Mouse (Mus musculus) bone marrow macrophage, adult 2 months (primary cell): ENCODE results near the gene Sh3bp1. TPM values are rescaled to one million over a fixed set of nuclear protein-coding genes. Genes with fewer than 3 reads are reported as not detected.

Source experiments
- H3K27ac ChIP-seq: 2 replicates; pipeline ENCODE4 v1.5.1; 2012; ENCODE audit warnings: low read depth, low read length; ENCODE audit not compliant: insufficient read depth
- H3K4me1 ChIP-seq: 2 replicates; pipeline ENCODE4 v1.6.1; 2012; ENCODE audit warnings: low read length; ENCODE audit not compliant: control insufficient read depth, insufficient read depth
- H3K4me3 ChIP-seq: 2 replicates; pipeline ENCODE4 v1.5.1; 2012; ENCODE audit warnings: mild to moderate bottlenecking, low read length, moderate library complexity; ENCODE audit not compliant: insufficient read depth
- CTCF ChIP-seq: IDR thresholded peaks from 2 replicates; pipeline ENCODE4 v1.5.1; 2012; ENCODE audit warnings: low read depth, mild to moderate bottlenecking, low read length, moderate library complexity
- POLR2A ChIP-seq: IDR thresholded peaks from 2 replicates; pipeline ENCODE4 v1.6.1; 2012; ENCODE audit warnings: mild to moderate bottlenecking, low read depth, low read length, borderline replicate concordance
- polyA plus RNA-seq: library from polyadenylated mRNA; stranded (reverse); fragments of >200 nt; gene quantifications from 2 replicates; pipeline ENCODE4 v1.2.4, GENCODE M21; 2012; ENCODE audit not compliant: missing spikeins, insufficient read depth, insufficient read length

Sh3bp1 gene
- polyA plus RNA-seq, 1 experiment: 180 TPM

GRCm38 (mm10) chr15:78926021-78926919 lies 26.7 kb downstream of the Sh3bp1 start, which contains the start of gene Lgals1:
Gene Lgals1, plus strand, starts transcription at chr15:78926725.
- peaks cover 17% of the 10 kb centered on the region for H3K4me1 ChIP-seq
- peak within 1 kb of the TSS; percentile 93 for H3K27ac ChIP-seq

GRCm38 (mm10) chr15:78927021-78927787 lies 27.6 kb downstream of the Sh3bp1 start:
- Histone ChIP-seq H3K27ac (peak overlapping the region; percentile 93), H3K4me1 (peaks cover 17% of the 10 kb centered on the region), H3K4me3 (peak overlapping the region; percentile 87)
- TF ChIP-seq POLR2A: no peak
- no peak for TF ChIP-seq CTCF

More at GRCm38 (mm10) chr15:78926021-78926919, 26.7 kb downstream of the Sh3bp1 start, which contains the start of gene Lgals1:
- H3K4me3 ChIP-seq: peak within 1 kb of the TSS; percentile 87
- TF ChIP-seq POLR2A (peak; percentile 98), CTCF (no peak)

- Histone ChIP-seq H3K4me1 (peaks cover 17% of the 10 kb centered on the region), H3K27ac (peak overlapping the region; percentile 93), H3K4me3 (peak overlapping the region; percentile 87)
- TF ChIP-seq CTCF (no peak), POLR2A (0 out of 2 replicates have a peak, but pooled peaks have one; percentile 37)
These were observed 28.4 kb downstream of the Sh3bp1 start for GRCm38 (mm10) chr15:78927788-78928457.

- H3K4me1 ChIP-seq: peaks cover 17% of the 10 kb centered on the region
- peak overlapping the region; percentile 85 for H3K27ac ChIP-seq
- peak overlapping the region; percentile 47 for H3K4me3 ChIP-seq
- TF ChIP-seq CTCF (no peak), POLR2A (no peak)
These were observed 29.0 kb downstream of the Sh3bp1 start for GRCm38 (mm10) chr15:78928539-78928938.

DNA sequence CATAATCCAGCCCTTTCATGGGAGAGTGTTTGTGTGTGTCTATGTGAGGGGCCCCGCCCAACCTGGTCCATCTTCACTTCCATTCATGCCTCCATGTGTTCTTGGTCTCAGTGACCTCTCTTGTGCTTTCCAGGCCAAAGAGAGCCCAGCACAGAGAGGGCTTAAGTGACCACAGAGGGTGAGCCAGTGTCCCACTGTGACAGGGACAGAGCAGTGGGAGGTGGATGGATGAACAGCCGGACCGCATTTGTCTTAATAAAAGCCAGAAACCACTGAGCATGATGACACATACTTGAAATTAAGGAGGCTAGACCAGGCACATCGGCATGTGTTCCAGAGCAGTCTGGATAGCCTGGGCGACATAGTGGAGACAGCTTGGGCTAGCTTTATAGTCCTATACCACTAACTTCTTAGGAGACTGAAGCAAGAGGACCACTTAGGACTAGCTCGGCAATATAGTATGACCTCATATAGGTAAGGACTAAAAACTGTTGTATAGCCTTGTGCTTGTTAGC lies 30.7 kb downstream of the Sh3bp1 start:
- TF ChIP-seq POLR2A (no peak), CTCF (no peak)
- Histone ChIP-seq H3K27ac (no peak overlapping the region), H3K4me1 (peaks cover 15% of the 10 kb centered on the region), H3K4me3 (no peak overlapping the region)

- Histone ChIP-seq H3K4me1 (peaks cover 10% of the 10 kb centered on the region), H3K27ac (no peak overlapping the region), H3K4me3 (no peak overlapping the region)
- TF ChIP-seq POLR2A (no peak), CTCF (no peak)
These were observed 31.3 kb downstream of the Sh3bp1 start for GRCm38 (mm10) chr15:78930801-78931426.

DNA sequence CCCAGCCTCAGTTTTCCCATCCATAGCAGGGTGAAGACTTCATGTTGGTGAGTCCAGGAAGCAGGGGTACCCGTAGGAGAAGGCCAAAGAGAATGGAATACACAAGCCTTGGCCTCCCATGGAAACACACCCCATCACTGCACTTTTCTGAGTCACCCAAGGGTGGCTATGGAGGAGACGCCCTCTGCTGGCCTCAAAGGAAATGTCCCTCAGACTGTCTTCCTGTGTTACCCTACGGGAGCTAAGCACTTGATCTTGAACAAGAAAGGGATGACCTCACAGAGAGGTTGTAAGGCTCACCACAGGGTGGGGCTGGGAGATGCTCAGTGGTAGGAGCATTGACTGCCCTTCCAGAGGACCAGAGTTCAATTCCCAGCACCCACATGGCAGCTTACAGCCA lies 32.0 kb downstream of the Sh3bp1 start:
- TF ChIP-seq CTCF: peak; percentile 53; the same call in 1 of the 2 replicates
- TF ChIP-seq POLR2A: no peak
- H3K27ac ChIP-seq: no peak overlapping the region
- H3K4me3 ChIP-seq: no peak overlapping the region
- H3K4me1 ChIP-seq: peaks cover 11% of the 10 kb centered on the region

- Histone ChIP-seq H3K4me3 (peak within 1 kb of the TSS; percentile 78), H3K4me1 (peaks cover 7% of the 10 kb centered on the region), H3K27ac (peak within 1 kb of the TSS; percentile 88)
- TF ChIP-seq POLR2A: 0 out of 2 replicates have a peak, but pooled peaks have one; percentile 66
- TF ChIP-seq CTCF: no peak
These were observed 35.3 kb downstream of the Sh3bp1 start, which contains the start of gene Nol12 for GRCm38 (mm10) chr15:78934784-78935320. Gene Nol12, plus strand, starts transcription at chr15:78934933.

DNA sequence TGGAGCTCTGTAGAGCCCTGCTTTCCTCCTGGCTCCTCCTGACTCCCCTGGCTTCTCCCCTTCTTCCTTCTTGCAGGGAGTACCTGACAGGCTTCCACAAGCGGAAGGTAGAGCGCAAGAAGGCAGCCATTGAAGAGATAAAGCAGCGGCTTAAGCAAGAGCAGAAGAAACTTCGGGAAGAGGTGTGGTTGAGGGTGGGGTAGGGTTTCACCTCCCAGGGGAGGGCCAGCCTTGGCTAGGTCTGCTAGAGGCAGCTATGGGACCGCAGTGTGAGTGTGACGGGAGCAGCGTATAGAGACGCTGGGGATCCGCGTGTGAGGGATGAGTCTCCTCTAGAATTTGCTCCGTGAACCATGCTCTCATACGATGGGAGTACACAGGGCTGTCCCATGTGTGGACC lies 36.8 kb downstream of the Sh3bp1 start:
- TF ChIP-seq CTCF (no peak), POLR2A (no peak)
- H3K27ac ChIP-seq: no peak overlapping the region
- H3K4me1 ChIP-seq: peaks cover 7% of the 10 kb centered on the region
- H3K4me3 ChIP-seq: no peak overlapping the region
